Mouse (Mus musculus) intestine, embryonic 14.5 days (tissue): ENCODE measurements around the gene Slc1a3. TPM values are rescaled to one million over a fixed set of nuclear protein-coding genes. Genes with fewer than 3 reads are reported as not detected.

Experiments
- ATAC-seq: fragments of 200-750 bp; cut with Nextera tagmentation; replicated peaks from 2 replicates; pipeline ENCODE4 v1.8.0; 2017; ENCODE audit warnings: low read depth, moderate number of reproducible peaks, moderate TSS enrichment, moderate library complexity; ENCODE audit not compliant: low FRiP score, low TSS enrichment
- DNase-seq: peaks from one replicate; pipeline ENCODE4 v3.0.0-alpha.2; 2018; ENCODE audit warnings: low spot score
- H3K27ac ChIP-seq: fragments of 300-500 bp; sonication (generic); 2 replicates; pipeline ENCODE4 v1.5.1; 2014; ENCODE audit warnings: low read depth, mild to moderate bottlenecking, control low read depth
- H3K27me3 ChIP-seq: fragments of 300-500 bp; sonication (generic); replicated peaks from 2 replicates; pipeline ENCODE4 v1.6.1; 2014; ENCODE audit warnings: low read length, control low read depth; ENCODE audit not compliant: control insufficient read depth, insufficient read depth
- H3K36me3 ChIP-seq: fragments of 300-500 bp; sonication (generic); 2 replicates; pipeline ENCODE4 v1.6.1; 2014; ENCODE audit warnings: low read length, control low read depth; ENCODE audit not compliant: control insufficient read depth, insufficient read depth
- H3K4me1 ChIP-seq: fragments of 300-500 bp; sonication (generic); replicated peaks from 2 replicates; pipeline ENCODE4 v1.6.1; 2014; ENCODE audit warnings: low read length, control low read depth, mixed read lengths; ENCODE audit not compliant: control insufficient read depth, insufficient read depth
- H3K4me2 ChIP-seq: fragments of 300-500 bp; sonication (generic); 2 replicates; pipeline ENCODE4 v1.6.1; 2014; ENCODE audit warnings: low read length
- H3K4me3 ChIP-seq: fragments of 300-500 bp; sonication (generic); 2 replicates; pipeline ENCODE4 v1.5.1; 2014; ENCODE audit warnings: low read depth, low read length, control low read depth, mixed read lengths
- H3K9ac ChIP-seq: fragments of 300-500 bp; sonication (generic); 2 replicates; pipeline ENCODE4 v1.6.1; 2014; ENCODE audit warnings: mild to moderate bottlenecking, low read length
- H3K9me3 ChIP-seq: fragments of 300-500 bp; sonication (generic); 2 replicates; pipeline ENCODE4 v1.6.1; 2016; ENCODE audit warnings: low read length, control low read depth; ENCODE audit not compliant: control insufficient read depth
- WGBS: fragments of 180-500 bp; shearing (Covaris S2); extraction: QIAGEN DNeasy Blood & Tissue Kit; methylation state at CpG from one replicate; pipeline ENCODE4 v1.1.7; 2014; 5-methylcytosine and 5-hydroxymethylcytosine counted together
- polyA plus RNA-seq: library from polyadenylated mRNA; unstranded; fragments of >200 nt; fragmentation: Nextera tagmentation; extraction: Ambion mirVana; gene quantifications from 2 replicates; pipeline ENCODE4 v1.2.1, GENCODE M21; 2014

The Slc1a3 gene
- polyA plus RNA-seq, 1 experiment from 2014 or later: 9.5 TPM

GRCm38 (mm10) chr15:8676211-8676691 lies 34.3 kb downstream of the Slc1a3 start:
- 25% methylated on average over 5 of the region's 5 CpGs for WGBS
- H3K9ac ChIP-seq: no peak overlapping the region
- DNase-seq (no peak), ATAC-seq (no peak)
- no peak overlapping the region for H3K27ac ChIP-seq
- no peak overlapping the region for H3K4me2 ChIP-seq
- no peaks in the 10 kb centered on the region for H3K27me3 ChIP-seq
- H3K9me3 ChIP-seq: no peaks in the 10 kb centered on the region
- no peak overlapping the region for H3K4me3 ChIP-seq
- H3K4me1 ChIP-seq: peaks cover 3% of the 10 kb centered on the region; the same call in 1 of the 2 replicates
- no peaks in the 10 kb centered on the region for H3K36me3 ChIP-seq

DNA sequence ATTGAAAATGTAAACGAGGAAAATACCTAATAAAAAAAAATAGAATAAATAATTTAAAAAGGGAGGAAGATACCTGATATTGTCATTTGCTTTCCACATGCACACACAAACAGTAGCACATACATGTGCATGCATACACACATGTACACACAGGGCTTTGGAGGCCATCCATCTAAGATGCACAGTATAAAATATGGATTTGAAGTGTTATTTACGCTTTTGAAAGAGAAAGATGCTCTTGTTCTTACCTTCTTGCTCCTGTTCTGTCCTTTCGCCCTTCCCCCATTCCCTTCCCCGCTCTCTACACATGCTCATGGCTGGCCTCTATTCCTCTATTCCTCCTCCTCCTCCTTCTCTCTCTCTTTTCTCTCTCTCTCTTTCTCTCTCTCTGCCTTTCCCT lies 34.9 kb downstream of the Slc1a3 start:
- Histone ChIP-seq H3K4me1 (peaks cover 3% of the 10 kb centered on the region; the same call in 1 of the 2 replicates), H3K9me3 (no peaks in the 10 kb centered on the region), H3K36me3 (no peaks in the 10 kb centered on the region), H3K27ac (no peak overlapping the region), H3K9ac (no peak overlapping the region), H3K27me3 (no peaks in the 10 kb centered on the region), H3K4me3 (no peak overlapping the region), H3K4me2 (no peak overlapping the region)
- WGBS: 88% methylated on average over 4 of the region's 4 CpGs
- ATAC-seq (no peak), DNase-seq (no peak)

DNA sequence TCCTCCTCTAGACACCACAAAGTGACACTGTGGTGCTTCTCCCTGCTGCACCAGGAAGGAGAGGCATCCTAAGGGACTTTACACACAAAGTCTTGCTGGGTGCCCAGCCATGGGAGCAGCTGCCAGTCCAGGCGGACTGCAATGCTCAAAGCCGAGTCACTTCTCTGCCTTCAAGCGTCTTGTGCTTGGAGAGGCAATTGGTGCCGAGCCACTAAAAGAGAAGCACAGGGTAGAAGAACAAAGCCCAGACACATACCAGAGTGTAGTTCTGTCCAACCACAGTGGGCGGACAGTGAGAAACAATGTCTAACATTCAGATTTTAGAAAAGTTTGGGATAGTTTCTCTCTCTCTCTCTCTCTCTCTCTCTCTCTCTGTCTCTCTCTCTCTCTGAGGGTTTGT lies 38.0 kb downstream of the Slc1a3 start:
- 76% methylated on average over 5 of the region's 5 CpGs for WGBS
- Histone ChIP-seq H3K27ac (no peak overlapping the region), H3K9ac (no peak overlapping the region), H3K9me3 (no peaks in the 10 kb centered on the region), H3K4me2 (no peak overlapping the region), H3K36me3 (no peaks in the 10 kb centered on the region), H3K4me1 (peaks cover 3% of the 10 kb centered on the region; the same call in 1 of the 2 replicates), H3K4me3 (no peak overlapping the region), H3K27me3 (no peaks in the 10 kb centered on the region)
- ATAC-seq (no peak), DNase-seq (no peak)

GRCm38 (mm10) chr15:8667849-8668522 lies 42.6 kb downstream of the Slc1a3 start:
- no peak overlapping the region for H3K4me3 ChIP-seq
- no peak overlapping the region for H3K27ac ChIP-seq
- no peaks in the 10 kb centered on the region for H3K36me3 ChIP-seq
- H3K9ac ChIP-seq: no peak overlapping the region
- no peak overlapping the region for H3K4me2 ChIP-seq
- no peaks in the 10 kb centered on the region for H3K9me3 ChIP-seq
- H3K4me1 ChIP-seq: no peaks in the 10 kb centered on the region; the same call in 1 of the 2 replicates
- 93% methylated on average over 25 of the region's 25 CpGs for WGBS
- no peaks in the 10 kb centered on the region for H3K27me3 ChIP-seq
- ATAC-seq: no peak
- no peak for DNase-seq

GRCm38 (mm10) chr15:8665675-8666350 lies 44.8 kb downstream of the Slc1a3 start:
- H3K36me3 ChIP-seq: no peaks in the 10 kb centered on the region
- 85% methylated on average over 15 of the region's 15 CpGs for WGBS
- no peaks in the 10 kb centered on the region for H3K4me1 ChIP-seq
- no peak overlapping the region for H3K27ac ChIP-seq
- ATAC-seq: no peak
- H3K4me2 ChIP-seq: no peak overlapping the region
- H3K27me3 ChIP-seq: no peaks in the 10 kb centered on the region
- H3K9me3 ChIP-seq: no peaks in the 10 kb centered on the region
- no peak overlapping the region for H3K4me3 ChIP-seq
- no peak for DNase-seq
- H3K9ac ChIP-seq: no peak overlapping the region

DNA sequence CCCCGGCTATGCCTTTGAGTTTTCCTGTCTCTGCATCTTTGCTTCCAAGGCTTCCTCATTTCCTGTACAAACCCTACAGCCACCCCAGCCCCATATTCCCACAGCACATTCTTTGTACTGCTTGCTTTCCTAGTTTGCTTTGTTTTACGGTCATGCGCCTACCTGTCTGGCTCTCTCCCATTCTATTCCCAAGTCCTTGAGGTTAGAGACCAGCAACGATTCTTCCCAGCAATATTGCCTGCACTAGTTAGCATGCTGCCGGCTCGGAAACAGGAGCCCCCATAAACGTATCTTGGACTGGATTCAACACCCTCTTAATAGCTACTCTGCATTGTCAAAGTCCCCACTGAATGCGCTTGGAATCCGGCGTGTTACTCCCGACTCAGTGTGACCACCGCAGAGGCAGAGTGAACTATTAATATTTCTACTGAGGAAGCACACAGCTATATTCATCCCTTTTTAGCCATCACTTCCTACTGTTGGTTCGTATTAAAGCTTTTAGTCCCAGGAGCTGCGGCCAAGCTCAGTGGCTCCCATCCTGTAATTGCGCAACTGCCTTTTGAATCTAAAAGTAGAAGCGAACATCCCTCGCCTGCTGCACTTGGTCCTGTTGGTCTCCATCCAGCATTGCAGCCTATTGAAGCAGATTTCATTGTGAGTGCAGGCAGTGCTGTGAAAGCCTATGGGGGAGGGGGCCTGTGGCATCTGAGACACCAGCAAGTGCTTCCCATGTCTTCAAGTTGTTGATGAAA lies 47.0 kb downstream of the Slc1a3 start:
- Histone ChIP-seq H3K4me2 (no peak overlapping the region), H3K27me3 (no peaks in the 10 kb centered on the region), H3K4me1 (peaks cover 9% of the 10 kb centered on the region), H3K9ac (no peak overlapping the region), H3K9me3 (no peaks in the 10 kb centered on the region), H3K36me3 (no peaks in the 10 kb centered on the region), H3K27ac (no peak overlapping the region), H3K4me3 (no peak overlapping the region)
- DNase-seq (no peak), ATAC-seq (no peak)
- 77% methylated on average over 17 of the region's 17 CpGs for WGBS

GRCm38 (mm10) chr15:8661856-8662255 lies 48.7 kb downstream of the Slc1a3 start:
- 50% methylated on average over 6 of the region's 6 CpGs for WGBS
- H3K27ac ChIP-seq: no peak overlapping the region
- DNase-seq: no peak
- H3K36me3 ChIP-seq: no peaks in the 10 kb centered on the region
- no peak overlapping the region for H3K9ac ChIP-seq
- no peak overlapping the region for H3K4me2 ChIP-seq
- no peaks in the 10 kb centered on the region for H3K9me3 ChIP-seq
- H3K4me3 ChIP-seq: no peak overlapping the region
- no peaks in the 10 kb centered on the region for H3K27me3 ChIP-seq
- peaks cover 9% of the 10 kb centered on the region for H3K4me1 ChIP-seq
- ATAC-seq: no peak

DNA sequence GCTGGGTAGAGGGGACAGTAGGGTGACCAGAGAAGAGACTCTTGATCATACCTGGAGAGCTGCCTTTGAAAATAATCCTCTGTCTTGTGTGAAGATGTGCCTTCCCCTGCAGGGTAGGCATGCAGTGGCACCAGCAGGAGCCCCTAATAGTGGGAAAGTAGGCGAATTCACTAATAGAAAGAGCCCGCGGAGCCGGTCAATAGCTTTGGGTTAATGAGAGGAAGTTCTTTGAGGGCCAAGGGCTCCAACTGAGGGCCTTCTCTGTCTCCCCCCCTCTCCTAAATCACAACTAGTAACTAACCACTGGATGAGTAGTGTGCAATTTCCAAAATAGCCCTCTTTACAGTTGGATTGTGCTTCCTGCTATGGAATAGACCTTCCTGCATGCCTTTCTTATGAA lies 50.6 kb downstream of the Slc1a3 start:
- Histone ChIP-seq H3K36me3 (no peaks in the 10 kb centered on the region), H3K4me2 (no peak overlapping the region), H3K9me3 (no peaks in the 10 kb centered on the region), H3K4me3 (no peak overlapping the region), H3K27ac (no peak overlapping the region), H3K9ac (no peak overlapping the region), H3K4me1 (peaks cover 9% of the 10 kb centered on the region), H3K27me3 (no peaks in the 10 kb centered on the region)
- no peak for ATAC-seq
- DNase-seq: no peak
- 82% methylated on average over 4 of the region's 4 CpGs for WGBS
